Mouse (Mus musculus): ENCODE measurements around the gene Alox12e. TPM values are rescaled to one million over a fixed set of nuclear protein-coding genes. Genes with fewer than 3 reads are reported as not detected.

Alox12e gene
- 0.26 and 0.45 TPM in 2 replicates for polyA plus RNA-seq (2012; rRNA removed; ENCODE audit: low replicate concordance)

DNA sequence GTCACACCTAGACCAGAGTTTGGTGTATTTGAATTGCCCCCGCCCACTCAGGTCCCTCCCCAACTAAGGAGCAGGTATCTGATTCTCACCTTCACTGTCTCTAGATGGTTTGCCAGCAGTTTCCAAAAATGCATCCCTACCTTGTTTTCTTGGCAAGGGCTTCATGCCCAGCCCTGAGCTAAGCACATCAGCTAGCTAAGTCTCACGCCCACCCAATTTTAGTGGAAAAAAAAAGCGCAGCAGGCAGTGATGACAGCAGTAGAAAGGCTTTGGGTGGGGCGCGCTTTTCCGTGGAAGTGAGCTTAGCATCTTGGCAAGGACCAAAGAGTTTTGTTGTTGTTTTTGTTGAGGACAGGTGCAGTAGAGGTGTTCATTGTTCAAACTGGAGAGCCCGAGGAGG lies at the start of gene Alox12e:
Gene Alox12e (minus strand): TSS at position 101 of the 400 bp plus-strand sequence.

GRCm38 (mm10) chr11:70351868-70352267 lies 29.4 kb upstream of the Alox12e start, which contains the start of gene Alox15:
Alox15 (minus strand) TSS chr11:70352031.

Other genes with a start within 250 kb of the Alox12e start
- gene Asgr2, start 230.0 kb downstream of the Alox12e start, polyA plus RNA-seq (2012; rRNA removed; ENCODE audit: low replicate concordance) = 0.17 and 0.21 TPM in 2 replicates
- gene Mgl2, start 192.3 kb downstream of the Alox12e start, polyA plus RNA-seq (2012; rRNA removed; ENCODE audit: low replicate concordance) = 0.84 and 1.1 TPM in 2 replicates
- gene Clec10a, start 166.4 kb downstream of the Alox12e start, polyA plus RNA-seq (2012; rRNA removed; ENCODE audit: low replicate concordance) = 0.66 and 0.88 TPM in 2 replicates
- 22.1 and 33.3 TPM in 2 replicates for gene Slc16a11, start 109.9 kb downstream of the Alox12e start, polyA plus RNA-seq (2012; rRNA removed; ENCODE audit: low replicate concordance)
- 5.7 and 10.5 TPM in 2 replicates for gene Slc16a13, start 101.6 kb downstream of the Alox12e start, polyA plus RNA-seq (2012; rRNA removed; ENCODE audit: low replicate concordance)
- gene Bcl6b, start 92.8 kb downstream of the Alox12e start, polyA plus RNA-seq (2012; rRNA removed; ENCODE audit: low replicate concordance) = 0.81 and 2.0 TPM in 2 replicates
- gene 0610010K14Rik, start 84.7 kb downstream of the Alox12e start, polyA plus RNA-seq (2012; rRNA removed; ENCODE audit: low replicate concordance) = 44.8 and 46.2 TPM in 2 replicates
- gene Gm21988, start 82.8 kb downstream of the Alox12e start, polyA plus RNA-seq (2012; rRNA removed; ENCODE audit: low replicate concordance) = 3.7 and 6.3 TPM in 2 replicates
- gene Rnasek, start 82.8 kb downstream of the Alox12e start, polyA plus RNA-seq (2012; rRNA removed; ENCODE audit: low replicate concordance) = 194 and 270 TPM in 2 replicates
- gene Alox12, start 67.3 kb downstream of the Alox12e start, polyA plus RNA-seq (2012; rRNA removed; ENCODE audit: low replicate concordance) = 0.87 and 1.2 TPM in 2 replicates
- 5.2 and 6.4 TPM in 2 replicates for gene Alox15, start 29.4 kb upstream of the Alox12e start, polyA plus RNA-seq (2012; rRNA removed; ENCODE audit: low replicate concordance)
- gene Pelp1, start 87.4 kb upstream of the Alox12e start, polyA plus RNA-seq (2012; rRNA removed; ENCODE audit: low replicate concordance) = 10.6 and 16.6 TPM in 2 replicates
- 15.9 and 26.1 TPM in 2 replicates for gene Arrb2, start 110.0 kb upstream of the Alox12e start, polyA plus RNA-seq (2012; rRNA removed; ENCODE audit: low replicate concordance)
- gene Med11, start 129.3 kb upstream of the Alox12e start, polyA plus RNA-seq (2012; rRNA removed; ENCODE audit: low replicate concordance) = 11.7 and 19.4 TPM in 2 replicates
- gene Zmynd15, start 136.8 kb upstream of the Alox12e start, polyA plus RNA-seq (2012; rRNA removed; ENCODE audit: low replicate concordance) = 4.5 and 7.0 TPM in 2 replicates
- 19.4 and 41.0 TPM in 2 replicates for gene Cxcl16, start 137.4 kb upstream of the Alox12e start, polyA plus RNA-seq (2012; rRNA removed; ENCODE audit: low replicate concordance)
- 330 and 792 TPM in 2 replicates for gene Tm4sf5, start 182.6 kb upstream of the Alox12e start, polyA plus RNA-seq (2012; rRNA removed; ENCODE audit: low replicate concordance)
- gene Vmo1, start 192.0 kb upstream of the Alox12e start, polyA plus RNA-seq (2012; rRNA removed; ENCODE audit: low replicate concordance) = 0.18 TPM in 1 of 2 replicates, not detected in the other
- gene Gltpd2, start 196.6 kb upstream of the Alox12e start, polyA plus RNA-seq (2012; rRNA removed; ENCODE audit: low replicate concordance) = 6.6 and 27.0 TPM in 2 replicates
- gene Psmb6, start 202.7 kb upstream of the Alox12e start, polyA plus RNA-seq (2012; rRNA removed; ENCODE audit: low replicate concordance) = 220 and 329 TPM in 2 replicates
- not detected in 2 replicates for gene Gm40193, start 210.3 kb upstream of the Alox12e start, polyA plus RNA-seq (2012; rRNA removed; ENCODE audit: low replicate concordance)
- gene Pld2, start 217.4 kb upstream of the Alox12e start, polyA plus RNA-seq (2012; rRNA removed; ENCODE audit: low replicate concordance) = 16.7 and 17.7 TPM in 2 replicates
- gene Mink1, start 240.3 kb upstream of the Alox12e start, polyA plus RNA-seq (2012; rRNA removed; ENCODE audit: low replicate concordance) = 42.1 and 67.8 TPM in 2 replicates

Data from duodenum, adult 2 months (tissue).